Mouse (Mus musculus) mature B cell (primary cell): Measurements from ENCODE around the gene Akt2.

Source experiments
- in situ Hi-C: fragments of 300-500 bp; cut with MboI; formaldehyde crosslinking; loops from 2 replicates; pipeline ENCODE4 v1.14.3; 2019

Gene Akt2

GRCm38 (mm10) chr7:27590088-27590487 lies 1.3 kb upstream of the Akt2 start:
- in situ Hi-C loops, result no loop called here

DNA sequence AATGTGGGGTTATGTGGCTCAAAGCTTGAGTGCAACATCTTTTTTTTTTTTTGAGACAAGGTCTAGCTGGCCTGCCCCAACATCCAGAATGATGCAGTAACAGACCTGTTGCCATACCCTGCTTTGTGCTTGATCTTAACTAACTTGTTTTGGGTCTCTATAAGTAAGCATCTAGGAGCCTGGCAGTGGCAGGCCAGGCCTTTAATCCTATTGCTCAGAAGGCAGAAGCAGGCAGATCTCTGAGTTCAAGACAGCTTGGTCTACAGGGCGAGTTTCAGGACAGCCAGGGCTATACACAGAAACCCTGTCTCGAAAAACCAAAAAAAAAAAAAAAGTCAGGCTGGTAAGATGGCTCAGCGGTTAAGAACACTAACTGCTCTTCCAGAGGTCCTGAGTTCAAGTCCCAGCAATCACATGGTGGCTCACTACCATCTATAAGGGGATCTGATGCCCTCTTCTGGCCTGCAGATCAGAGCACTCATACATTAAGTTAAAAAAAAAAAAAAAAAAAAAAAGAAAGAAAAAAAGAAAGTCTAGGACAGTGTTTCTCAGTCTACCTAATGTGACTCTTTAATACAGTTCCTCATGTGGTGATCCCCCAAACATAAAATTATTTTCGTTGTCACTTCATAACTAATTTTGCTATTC lies 662 bp upstream of the Akt2 start:
- in situ Hi-C loops, result no loop called here

DNA sequence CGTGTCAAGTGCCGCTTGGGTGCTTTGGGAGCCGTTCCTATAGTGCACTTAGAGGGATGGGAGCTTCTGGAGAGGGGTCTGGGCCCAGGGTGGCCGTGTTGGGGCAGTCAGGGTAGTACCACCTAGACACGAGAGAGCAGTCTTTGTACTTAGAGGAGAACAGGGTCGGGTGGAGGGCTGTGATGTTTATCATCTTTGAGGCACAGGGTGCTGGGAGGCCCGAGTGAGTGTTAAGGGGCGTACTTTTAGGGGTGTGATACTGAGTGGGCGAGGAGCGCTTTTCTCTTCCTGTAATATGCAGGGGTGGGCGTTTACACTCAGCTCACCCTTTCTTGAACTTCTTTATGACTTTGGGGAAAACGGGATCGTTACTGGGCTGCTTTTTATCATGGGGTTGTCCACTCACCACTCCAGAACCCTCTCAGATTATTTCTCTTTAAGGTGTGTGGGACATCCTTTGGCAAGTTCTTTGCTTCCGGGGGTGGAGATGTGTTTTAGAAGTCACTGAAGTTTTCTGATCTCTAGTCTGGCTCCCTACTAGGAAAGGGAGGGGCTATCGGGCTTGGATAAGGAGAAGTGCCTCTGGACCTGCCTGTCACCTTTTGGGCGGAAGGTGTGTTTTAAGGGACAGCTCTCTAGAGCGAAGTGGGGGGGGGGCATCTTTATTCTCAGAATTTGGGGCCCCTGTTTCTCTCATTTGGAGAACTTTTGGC lies 1.0 kb downstream of the Akt2 start:
- in situ Hi-C loops, result no loop called here

GRCm38 (mm10) chr7:27592934-27593645 lies 1.7 kb downstream of the Akt2 start:
- in situ Hi-C loops, result no loop called here

- in situ Hi-C loops, result no loop called here
These were observed 5.5 kb downstream of the Akt2 start for GRCm38 (mm10) chr7:27596586-27597503.

GRCm38 (mm10) chr7:27598053-27598452 lies 6.7 kb downstream of the Akt2 start:
- in situ Hi-C loops, result no loop called here

DNA sequence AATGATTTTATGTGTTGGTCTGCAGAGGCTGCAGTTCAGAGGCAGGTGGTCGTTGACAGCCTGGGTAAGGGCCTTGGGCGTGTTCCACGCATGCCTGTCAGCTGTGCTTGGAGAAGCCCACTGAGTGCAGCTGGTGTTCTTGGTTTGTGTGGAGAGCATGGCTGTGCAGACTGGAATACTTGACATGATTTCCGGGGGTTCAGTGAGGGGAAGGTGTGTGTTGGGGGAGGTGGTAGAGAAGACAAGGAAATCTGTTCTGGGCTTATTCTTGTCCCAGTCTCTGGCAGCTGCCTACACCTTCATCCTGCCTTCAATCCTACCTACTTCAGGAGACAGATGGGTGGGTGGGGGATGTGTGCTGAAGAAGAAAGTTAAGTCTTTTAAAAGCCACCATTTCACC lies 10.3 kb downstream of the Akt2 start:
- in situ Hi-C loops, result no loop called here

DNA sequence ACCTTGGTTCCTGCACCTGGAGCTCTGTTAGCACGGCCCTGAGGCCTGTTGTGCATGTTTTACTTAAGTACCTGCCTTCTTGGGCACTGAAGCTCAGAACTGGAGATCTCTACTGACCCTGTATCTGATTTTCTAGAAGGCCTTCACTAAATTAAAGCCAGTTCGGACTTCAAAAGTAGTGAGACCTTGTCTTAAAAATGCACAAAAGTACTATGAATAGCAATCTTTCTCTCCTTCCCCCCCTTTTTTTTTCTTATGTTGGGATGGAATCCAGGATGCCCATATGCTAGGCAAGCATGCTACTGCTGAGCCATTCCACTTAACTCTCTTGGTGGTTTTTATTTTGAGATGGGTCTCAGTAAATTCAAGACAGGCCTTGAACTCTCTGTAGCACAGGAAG lies 10.8 kb downstream of the Akt2 start:
- in situ Hi-C loops, result no loop called here

DNA sequence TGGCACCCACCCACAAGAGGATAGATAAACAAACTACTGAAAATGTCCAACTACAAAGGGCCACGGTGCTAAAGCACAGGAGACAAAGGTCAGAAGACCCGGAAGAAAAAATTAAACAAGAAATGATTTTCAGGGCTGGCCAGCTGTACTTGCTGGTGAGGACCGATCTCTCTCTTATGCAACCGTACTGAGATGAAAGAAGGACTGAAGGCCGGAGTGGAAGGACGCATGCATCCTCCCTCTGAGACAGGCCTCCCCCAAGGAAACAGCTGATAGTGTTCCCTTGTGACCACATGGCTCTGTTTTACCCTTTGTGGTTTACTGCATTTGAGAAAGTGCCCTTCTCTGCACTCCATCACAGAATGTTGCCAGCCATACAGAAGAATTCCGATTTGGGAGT lies 11.5 kb downstream of the Akt2 start:
- in situ Hi-C loops, result no loop called here

GRCm38 (mm10) chr7:27604661-27605348 lies 13.5 kb downstream of the Akt2 start:
- in situ Hi-C loops, result no loop called here

DNA sequence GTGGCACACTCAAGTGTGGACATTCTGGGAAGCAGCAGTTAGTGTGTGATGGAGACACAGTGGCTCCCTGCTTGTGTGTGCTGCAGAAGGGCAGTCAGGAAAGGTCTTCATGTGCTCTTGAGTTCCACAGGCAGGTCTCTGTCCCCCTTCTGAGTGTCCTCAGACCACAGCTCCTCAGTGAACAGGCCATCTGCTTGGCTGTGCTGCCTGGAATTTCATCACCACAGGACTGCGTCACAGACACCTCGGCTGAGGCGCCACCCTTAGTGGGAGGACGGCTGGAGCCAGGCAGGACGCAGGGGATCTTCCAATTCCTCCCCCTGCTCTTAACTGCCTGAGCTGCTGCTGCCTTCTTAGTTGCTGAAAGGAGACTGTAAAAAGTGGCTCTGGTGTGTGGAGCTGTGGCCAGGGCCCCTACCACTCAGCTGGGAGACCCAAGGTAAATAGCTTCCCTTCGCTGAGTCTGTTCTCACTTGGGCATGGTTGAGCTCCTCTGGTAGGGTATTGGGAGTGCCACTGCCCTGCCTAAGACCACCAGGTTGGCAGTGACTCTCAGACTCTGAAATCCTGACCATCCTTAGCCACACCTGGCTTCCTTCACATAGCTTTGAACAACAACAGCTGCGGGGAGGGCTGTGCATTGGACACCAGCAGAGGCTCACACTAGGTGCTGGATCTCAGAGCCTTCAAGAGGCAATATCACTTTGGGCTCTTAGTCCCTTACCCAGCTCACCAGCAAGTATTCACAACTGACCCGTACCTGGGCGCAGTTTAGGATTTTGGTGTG lies 14.3 kb downstream of the Akt2 start:
- in situ Hi-C loops, result no loop called here

DNA sequence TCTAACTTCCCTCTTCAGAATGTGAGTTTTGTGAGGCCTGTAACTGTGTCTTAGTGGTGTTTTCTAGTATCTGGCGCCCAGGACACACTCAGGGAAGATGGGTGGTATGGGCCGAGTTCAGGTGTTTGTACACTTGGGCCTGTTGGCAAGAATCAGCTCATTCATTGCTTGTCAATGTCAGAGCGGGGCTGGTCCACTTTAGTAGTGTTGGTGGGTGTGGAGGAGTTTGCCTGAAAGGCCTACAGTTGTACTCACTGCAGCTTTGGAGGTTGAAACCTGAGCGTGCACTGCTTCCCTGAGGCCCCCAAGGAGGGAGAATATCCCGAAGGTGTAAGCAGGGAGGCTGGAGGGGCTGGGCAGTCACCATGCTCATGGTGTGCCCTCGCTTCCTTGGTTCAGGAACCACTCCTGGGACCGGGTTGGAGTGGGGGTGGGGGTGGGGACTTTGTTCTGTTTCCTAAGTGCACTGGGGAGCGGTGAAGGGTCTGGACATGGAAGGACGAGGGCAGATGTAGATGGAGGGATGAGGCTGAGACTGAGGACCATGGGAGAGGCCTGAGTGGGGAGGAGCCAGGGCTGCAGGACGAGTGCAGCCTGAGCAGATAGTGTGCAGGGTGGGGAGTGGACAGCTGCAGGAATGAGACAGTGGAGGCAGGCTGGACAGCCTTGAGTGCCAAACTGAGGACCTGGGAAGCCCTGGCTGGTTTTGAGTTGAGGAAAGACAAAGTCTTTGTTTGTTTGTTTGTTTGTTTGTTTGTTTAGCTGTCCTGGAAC lies 15.3 kb downstream of the Akt2 start:
- in situ Hi-C loops, result no loop called here

GRCm38 (mm10) chr7:27607580-27607979 lies 16.2 kb downstream of the Akt2 start:
- in situ Hi-C loops, result no loop called here

GRCm38 (mm10) chr7:27608130-27608529 lies 16.8 kb downstream of the Akt2 start:
- in situ Hi-C loops, result no loop called here

- in situ Hi-C loops, result no loop called here
These were observed 17.9 kb downstream of the Akt2 start for GRCm38 (mm10) chr7:27609285-27609684.

- in situ Hi-C loops, result no loop called here
These were observed 18.3 kb downstream of the Akt2 start for GRCm38 (mm10) chr7:27609688-27610087.

DNA sequence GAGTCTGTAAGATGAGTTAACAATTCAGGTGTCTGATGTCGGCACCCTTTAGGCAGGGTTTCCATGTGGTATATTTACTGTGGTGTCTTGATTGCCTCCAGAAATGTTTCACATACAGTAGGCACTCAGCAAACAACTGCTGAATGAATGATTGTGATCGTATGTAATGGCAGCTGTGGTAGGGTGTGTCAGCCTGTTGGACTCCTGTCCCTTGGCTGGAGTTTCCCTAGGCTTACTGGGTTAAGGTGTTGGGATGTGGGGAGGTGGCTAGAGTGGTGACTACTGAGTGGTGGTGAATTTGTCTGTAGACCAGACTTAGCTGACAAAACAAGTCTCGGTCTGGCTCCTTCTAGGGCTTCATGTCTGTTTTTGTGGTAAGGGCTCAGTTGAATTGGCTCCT lies 19.0 kb downstream of the Akt2 start:
- in situ Hi-C loops, result no loop called here

GRCm38 (mm10) chr7:27610871-27611270 lies 19.5 kb downstream of the Akt2 start:
- in situ Hi-C loops, result no loop called here

DNA sequence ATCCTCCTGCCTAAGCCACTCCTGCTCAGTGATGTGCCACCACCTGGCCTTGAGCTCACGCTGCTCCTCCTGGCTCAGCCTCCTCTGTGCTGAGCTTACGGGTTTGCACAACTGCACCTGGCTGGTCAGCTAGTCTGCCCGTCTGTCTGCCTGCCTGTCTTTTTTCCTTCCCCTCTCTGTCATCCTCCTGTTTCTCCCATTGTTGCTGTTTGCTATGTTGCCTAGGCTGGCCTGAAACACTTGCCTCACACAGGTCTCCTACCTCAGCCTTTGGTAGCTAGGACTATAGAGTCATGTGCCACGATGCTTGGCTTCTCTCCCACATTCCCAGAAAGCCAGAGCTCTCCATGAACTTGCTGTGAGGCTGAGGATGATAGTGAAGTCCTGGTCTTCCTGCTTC lies 21.6 kb downstream of the Akt2 start:
- in situ Hi-C loops, result no loop called here
